Mouse (Mus musculus): ENCODE data around the gene Lin7c. TPM values are rescaled to one million over a fixed set of nuclear protein-coding genes. Genes with fewer than 3 reads are reported as not detected.

Gene Lin7c
- polyA plus RNA-seq, 1 experiment from 2014 or later = 126 TPM

DNA sequence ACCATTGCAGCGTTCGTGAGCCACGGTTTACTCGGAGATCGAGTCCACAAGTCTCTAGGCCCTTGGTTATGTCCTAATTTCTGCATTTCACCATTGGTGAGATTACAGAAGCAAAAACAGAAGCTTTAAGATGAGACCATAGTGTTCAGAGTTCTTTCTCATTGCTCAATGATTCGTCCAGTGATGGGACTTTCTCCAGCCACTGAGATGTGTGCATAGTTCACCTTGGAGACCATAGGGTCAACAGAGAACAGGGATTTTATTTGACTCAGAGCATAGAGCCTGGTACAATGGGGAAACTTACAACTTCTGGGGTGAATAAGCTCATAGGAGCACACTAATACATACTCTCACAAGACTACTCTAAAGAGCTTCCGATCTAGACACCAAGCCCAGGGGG, 29.8 kb downstream of the Lin7c start:
- H3K27ac ChIP-seq (ENCODE audit: low read depth, low read length) = no peak overlapping the region
- H3K4me1 ChIP-seq (replicated peaks; ENCODE audit: control insufficient read depth, insufficient read depth, low read length) = peaks cover 6% of the 10 kb centered on the region; the same call in 1 of the 2 replicates
- peaks cover 13% of the 10 kb centered on the region for H3K27me3 ChIP-seq (ENCODE audit: control insufficient read depth, insufficient read depth, low read length)
- 0 out of 2 replicates have a peak overlapping the region, but pooled peaks have one; percentile 5 for H3K4me3 ChIP-seq (ENCODE audit: low read depth, low read length)
- H3K9ac ChIP-seq (ENCODE audit: low read length) = no peak overlapping the region
- ATAC-seq (replicated peaks; ENCODE audit: low FRiP score) (no peak), DNase-seq (ENCODE audit: low spot score) (no peak)
- 84% methylated on average over 7 of the region's 7 CpGs for WGBS
- no peaks in the 10 kb centered on the region for H3K9me3 ChIP-seq (ENCODE audit: control insufficient read depth, low read length)
- no peak overlapping the region for H3K4me2 ChIP-seq (ENCODE audit: low read depth, low read length, severe bottlenecking)
- H3K36me3 ChIP-seq (ENCODE audit: control insufficient read depth, insufficient read depth, low read length) = no peaks in the 10 kb centered on the region

DNA sequence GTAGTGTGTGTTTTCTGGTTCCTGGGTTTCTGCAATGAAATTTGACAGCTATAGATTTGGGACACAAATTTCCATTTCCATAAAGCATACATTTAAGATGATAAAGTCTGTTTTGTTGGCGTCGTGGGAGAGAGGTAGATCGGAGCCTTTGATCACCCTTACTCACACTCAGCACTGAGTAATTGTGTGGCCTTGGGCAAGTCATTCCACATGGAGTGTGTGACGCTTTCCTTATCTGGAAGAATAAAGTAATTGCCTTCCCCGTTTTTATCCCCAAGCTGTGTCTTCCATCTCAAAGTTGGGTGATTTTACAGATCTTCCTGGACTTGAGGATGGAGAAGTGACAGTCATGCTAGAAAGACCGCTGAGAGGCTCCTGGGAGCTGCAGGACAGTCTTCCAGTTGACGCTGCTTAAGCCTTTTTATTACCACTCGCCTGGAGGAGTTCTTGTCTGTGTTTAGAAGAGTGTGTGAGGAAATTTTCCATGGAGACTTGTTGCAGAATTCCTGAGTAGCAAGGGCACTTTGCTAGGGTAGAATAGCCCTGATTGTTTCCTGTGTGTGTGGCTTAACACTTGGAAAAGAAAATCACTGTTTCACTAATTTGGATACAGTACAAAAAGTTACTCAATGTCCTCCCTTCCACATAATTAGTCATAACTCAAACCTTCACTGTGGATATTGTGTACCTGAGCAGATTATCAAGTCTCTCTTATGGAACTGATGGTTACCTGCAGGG, 30.8 kb downstream of the Lin7c start:
- Histone ChIP-seq H3K4me1 (replicated peaks; ENCODE audit: control insufficient read depth, insufficient read depth, low read length) (peaks cover 6% of the 10 kb centered on the region; the same call in 1 of the 2 replicates), H3K4me2 (ENCODE audit: low read depth, low read length, severe bottlenecking) (no peak overlapping the region), H3K27ac (ENCODE audit: low read depth, low read length) (no peak overlapping the region), H3K36me3 (ENCODE audit: control insufficient read depth, insufficient read depth, low read length) (no peaks in the 10 kb centered on the region), H3K9me3 (ENCODE audit: control insufficient read depth, low read length) (no peaks in the 10 kb centered on the region), H3K9ac (ENCODE audit: low read length) (no peak overlapping the region), H3K27me3 (ENCODE audit: control insufficient read depth, insufficient read depth, low read length) (peaks cover 13% of the 10 kb centered on the region), H3K4me3 (ENCODE audit: low read depth, low read length) (no peak overlapping the region)
- no peak for ATAC-seq (replicated peaks; ENCODE audit: low FRiP score)
- 79% methylated on average over 8 of the region's 8 CpGs for WGBS
- DNase-seq (ENCODE audit: low spot score) = no peak

DNA sequence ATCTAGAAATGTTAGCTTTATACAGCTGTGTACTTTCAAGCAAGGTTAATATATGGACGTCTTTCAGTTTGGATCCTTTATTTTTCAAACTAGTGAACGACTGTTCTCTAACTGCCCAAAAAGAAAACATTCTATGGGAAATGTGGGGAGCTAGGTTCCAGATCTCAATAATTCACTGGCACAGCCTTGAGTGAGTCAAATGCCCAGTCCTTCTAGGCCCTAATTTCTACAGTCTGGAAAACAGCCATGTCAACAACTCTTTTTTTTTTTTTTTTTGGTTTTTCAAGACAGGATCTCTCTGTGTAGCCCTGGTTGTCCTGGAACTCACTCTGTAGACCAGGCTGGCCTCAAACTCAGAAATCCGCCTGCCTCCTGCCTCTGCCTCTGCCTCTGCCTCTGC, 31.7 kb downstream of the Lin7c start:
- H3K9ac ChIP-seq (ENCODE audit: low read length) = no peak overlapping the region
- H3K9me3 ChIP-seq (ENCODE audit: control insufficient read depth, low read length) = no peaks in the 10 kb centered on the region
- no peak overlapping the region for H3K4me2 ChIP-seq (ENCODE audit: low read depth, low read length, severe bottlenecking)
- ATAC-seq (replicated peaks; ENCODE audit: low FRiP score) (no peak), DNase-seq (ENCODE audit: low spot score) (no peak)
- WGBS = 86% methylated on average over 3 of the region's 3 CpGs
- H3K4me3 ChIP-seq (ENCODE audit: low read depth, low read length) = no peak overlapping the region
- no peak overlapping the region for H3K27ac ChIP-seq (ENCODE audit: low read depth, low read length)
- no peaks in the 10 kb centered on the region for H3K36me3 ChIP-seq (ENCODE audit: control insufficient read depth, insufficient read depth, low read length)
- 0 out of 2 replicates have a peak, but pooled peaks cover 6% of the 10 kb centered on the region for H3K4me1 ChIP-seq (replicated peaks; ENCODE audit: control insufficient read depth, insufficient read depth, low read length)
- H3K27me3 ChIP-seq (ENCODE audit: control insufficient read depth, insufficient read depth, low read length) = peaks cover 13% of the 10 kb centered on the region

DNA sequence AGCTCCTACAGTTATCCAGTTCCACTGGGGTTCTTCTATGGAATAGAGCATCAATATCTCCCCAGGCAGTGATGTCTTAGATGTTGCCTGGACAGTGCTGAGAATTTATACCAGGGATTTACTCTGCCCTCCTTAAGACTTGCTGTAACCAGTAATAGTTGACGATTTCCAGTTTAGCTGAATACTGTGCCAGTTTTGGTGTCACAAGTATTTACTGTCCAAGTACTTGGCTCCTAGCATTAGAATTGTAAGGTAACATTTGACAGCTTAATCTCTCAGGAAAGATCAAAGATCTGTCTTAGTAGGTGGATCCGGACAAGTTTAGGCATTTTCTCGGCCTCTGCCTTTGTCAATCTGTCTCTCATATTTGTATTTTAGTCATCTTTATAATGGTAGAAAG, 32.4 kb downstream of the Lin7c start:
- Histone ChIP-seq H3K27ac (ENCODE audit: low read depth, low read length) (no peak overlapping the region), H3K4me1 (replicated peaks; ENCODE audit: control insufficient read depth, insufficient read depth, low read length) (0 out of 2 replicates have a peak, but pooled peaks cover 6% of the 10 kb centered on the region), H3K9me3 (ENCODE audit: control insufficient read depth, low read length) (no peaks in the 10 kb centered on the region), H3K36me3 (ENCODE audit: control insufficient read depth, insufficient read depth, low read length) (no peaks in the 10 kb centered on the region), H3K4me3 (ENCODE audit: low read depth, low read length) (no peak overlapping the region), H3K9ac (ENCODE audit: low read length) (no peak overlapping the region), H3K27me3 (ENCODE audit: control insufficient read depth, insufficient read depth, low read length) (peaks cover 13% of the 10 kb centered on the region), H3K4me2 (ENCODE audit: low read depth, low read length, severe bottlenecking) (no peak overlapping the region)
- ATAC-seq (replicated peaks; ENCODE audit: low FRiP score) = no peak
- DNase-seq (ENCODE audit: low spot score) = no peak
- 90% methylated on average over 3 of the region's 3 CpGs for WGBS

DNA sequence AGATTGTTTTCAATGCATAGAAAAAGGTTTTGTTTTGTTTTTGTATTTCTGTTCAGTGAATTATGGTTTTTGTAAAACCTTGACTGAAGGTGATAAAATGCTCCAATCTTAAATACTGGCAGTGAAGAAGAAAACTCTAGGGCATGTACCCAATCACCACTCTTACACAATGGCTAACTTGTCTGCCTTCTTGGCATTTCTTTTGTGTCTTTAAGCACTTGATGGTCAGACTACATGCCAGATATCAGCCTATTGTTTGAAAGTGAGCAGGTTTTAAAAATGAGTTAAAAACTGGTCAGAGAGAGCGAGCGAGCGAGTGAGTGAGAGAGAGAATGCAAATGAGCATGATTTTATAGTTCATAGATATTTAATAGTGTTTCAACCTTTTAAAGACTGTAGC, 33.3 kb downstream of the Lin7c start:
- ATAC-seq (replicated peaks; ENCODE audit: low FRiP score) = no peak
- H3K4me1 ChIP-seq (replicated peaks; ENCODE audit: control insufficient read depth, insufficient read depth, low read length) = 0 out of 2 replicates have a peak, but pooled peaks cover 3% of the 10 kb centered on the region
- no peaks in the 10 kb centered on the region for H3K9me3 ChIP-seq (ENCODE audit: control insufficient read depth, low read length)
- H3K36me3 ChIP-seq (ENCODE audit: control insufficient read depth, insufficient read depth, low read length) = no peaks in the 10 kb centered on the region
- no peak for DNase-seq (ENCODE audit: low spot score)
- H3K27me3 ChIP-seq (ENCODE audit: control insufficient read depth, insufficient read depth, low read length) = peaks cover 9% of the 10 kb centered on the region
- H3K4me3 ChIP-seq (ENCODE audit: low read depth, low read length) = no peak overlapping the region
- no peak overlapping the region for H3K9ac ChIP-seq (ENCODE audit: low read length)
- H3K4me2 ChIP-seq (ENCODE audit: low read depth, low read length, severe bottlenecking) = no peak overlapping the region
- 89% methylated on average over 3 of the region's 3 CpGs for WGBS
- no peak overlapping the region for H3K27ac ChIP-seq (ENCODE audit: low read depth, low read length)

DNA sequence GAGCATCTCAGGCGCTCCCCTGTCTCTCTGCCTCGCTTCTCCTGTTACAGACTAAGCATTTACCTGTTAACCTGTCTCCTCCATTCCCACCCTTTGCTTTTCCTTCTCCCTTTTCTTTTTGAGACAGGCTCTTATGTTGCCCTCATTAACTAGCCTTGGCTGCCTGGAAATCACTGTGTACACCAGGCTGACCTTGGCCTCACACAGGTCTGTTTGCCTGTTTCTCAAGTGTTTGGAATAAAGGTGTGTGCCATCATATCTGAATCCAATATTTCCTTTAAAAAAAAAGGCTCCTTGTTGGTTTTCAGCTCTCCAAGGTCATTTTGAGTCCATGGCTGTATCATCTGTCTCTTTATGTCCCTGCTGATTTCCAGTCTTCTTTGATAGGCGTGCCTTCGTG, 36.3 kb downstream of the Lin7c start:
- Histone ChIP-seq H3K4me1 (replicated peaks; ENCODE audit: control insufficient read depth, insufficient read depth, low read length) (no peaks in the 10 kb centered on the region), H3K27ac (ENCODE audit: low read depth, low read length) (no peak overlapping the region), H3K9me3 (ENCODE audit: control insufficient read depth, low read length) (no peaks in the 10 kb centered on the region), H3K36me3 (ENCODE audit: control insufficient read depth, insufficient read depth, low read length) (no peaks in the 10 kb centered on the region), H3K27me3 (ENCODE audit: control insufficient read depth, insufficient read depth, low read length) (peaks cover 6% of the 10 kb centered on the region; the same call in 1 of the 2 replicates), H3K4me2 (ENCODE audit: low read depth, low read length, severe bottlenecking) (no peak overlapping the region), H3K9ac (ENCODE audit: low read length) (no peak overlapping the region), H3K4me3 (ENCODE audit: low read depth, low read length) (no peak overlapping the region)
- ATAC-seq (replicated peaks; ENCODE audit: low FRiP score) (no peak), DNase-seq (ENCODE audit: low spot score) (no peak)
- WGBS = 89% methylated on average over 4 of the region's 4 CpGs

DNA sequence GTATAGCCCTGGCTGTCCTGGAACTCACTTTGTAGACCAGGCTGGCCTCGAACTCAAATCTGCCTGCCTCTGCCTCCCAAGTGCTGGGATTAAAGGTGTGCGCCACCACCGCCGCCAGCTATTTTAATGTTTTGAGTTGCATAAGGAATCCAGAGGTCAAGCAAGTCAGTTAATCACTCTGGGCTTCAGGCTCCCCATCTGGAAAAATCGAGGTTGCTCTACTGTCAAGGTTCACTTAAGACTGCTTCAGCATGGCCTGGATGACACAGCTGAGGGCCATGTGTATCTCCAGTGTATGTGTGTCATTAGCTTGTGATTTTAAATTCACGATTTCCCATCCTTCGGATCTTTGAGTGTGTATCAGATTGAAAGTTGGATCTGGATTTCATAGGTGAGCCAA, 36.8 kb downstream of the Lin7c start:
- DNase-seq (ENCODE audit: low spot score) = no peak
- WGBS = 91% methylated on average over 7 of the region's 7 CpGs
- Histone ChIP-seq H3K4me1 (replicated peaks; ENCODE audit: control insufficient read depth, insufficient read depth, low read length) (no peaks in the 10 kb centered on the region), H3K27me3 (ENCODE audit: control insufficient read depth, insufficient read depth, low read length) (peaks cover 6% of the 10 kb centered on the region), H3K36me3 (ENCODE audit: control insufficient read depth, insufficient read depth, low read length) (no peaks in the 10 kb centered on the region), H3K4me3 (ENCODE audit: low read depth, low read length) (no peak overlapping the region), H3K9ac (ENCODE audit: low read length) (no peak overlapping the region), H3K4me2 (ENCODE audit: low read depth, low read length, severe bottlenecking) (no peak overlapping the region), H3K9me3 (ENCODE audit: control insufficient read depth, low read length) (no peaks in the 10 kb centered on the region), H3K27ac (ENCODE audit: low read depth, low read length) (no peak overlapping the region)
- ATAC-seq (replicated peaks; ENCODE audit: low FRiP score) = no peak

DNA sequence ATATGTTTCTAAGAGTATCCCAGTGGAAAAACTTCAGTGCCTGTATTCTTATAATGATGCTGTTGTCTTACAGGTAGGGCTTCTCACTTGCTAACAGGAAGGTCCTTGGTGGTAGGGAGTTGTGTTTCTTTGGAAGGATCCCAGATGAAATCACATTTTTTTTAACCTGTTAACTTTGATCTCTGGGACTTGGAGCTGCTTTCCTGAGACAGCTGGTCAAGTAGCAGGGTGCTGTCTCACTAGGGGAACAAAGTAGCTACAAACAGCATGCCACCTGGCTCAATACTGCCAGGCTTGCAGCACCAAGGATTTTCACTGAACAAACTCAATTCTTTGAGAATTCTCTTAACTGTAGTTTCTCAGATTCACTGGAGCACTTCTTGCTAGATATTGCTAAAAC, 37.2 kb downstream of the Lin7c start:
- Histone ChIP-seq H3K4me2 (ENCODE audit: low read depth, low read length, severe bottlenecking) (no peak overlapping the region), H3K9me3 (ENCODE audit: control insufficient read depth, low read length) (no peaks in the 10 kb centered on the region), H3K4me1 (replicated peaks; ENCODE audit: control insufficient read depth, insufficient read depth, low read length) (no peaks in the 10 kb centered on the region), H3K9ac (ENCODE audit: low read length) (no peak overlapping the region), H3K4me3 (ENCODE audit: low read depth, low read length) (no peak overlapping the region), H3K36me3 (ENCODE audit: control insufficient read depth, insufficient read depth, low read length) (no peaks in the 10 kb centered on the region), H3K27me3 (ENCODE audit: control insufficient read depth, insufficient read depth, low read length) (peaks cover 7% of the 10 kb centered on the region), H3K27ac (ENCODE audit: low read depth, low read length) (no peak overlapping the region)
- DNase-seq (ENCODE audit: low spot score) (no peak), ATAC-seq (replicated peaks; ENCODE audit: low FRiP score) (no peak)

DNA sequence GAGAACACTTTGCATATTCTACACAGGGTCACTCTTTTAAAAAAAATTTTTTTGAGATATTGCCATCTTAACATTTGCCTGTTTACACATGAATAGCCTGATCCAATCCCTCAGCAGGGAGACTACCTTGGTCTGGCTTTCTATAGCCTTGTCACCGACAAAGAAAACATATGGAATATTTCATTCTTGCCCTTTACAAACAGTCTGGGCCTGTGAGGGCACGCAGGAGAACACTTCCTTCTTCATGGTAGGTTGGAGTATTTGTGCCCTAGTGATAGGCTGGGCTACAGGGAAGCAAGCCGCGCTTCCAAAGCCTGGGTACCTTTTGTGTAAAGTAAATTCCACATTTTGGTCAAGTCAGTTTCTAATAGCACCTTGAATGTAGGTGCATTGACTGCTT, 38.1 kb downstream of the Lin7c start:
- H3K36me3 ChIP-seq (ENCODE audit: control insufficient read depth, insufficient read depth, low read length) = no peaks in the 10 kb centered on the region
- WGBS = 80% methylated on average over 4 of the region's 4 CpGs
- H3K4me1 ChIP-seq (replicated peaks; ENCODE audit: control insufficient read depth, insufficient read depth, low read length) = no peaks in the 10 kb centered on the region
- no peak overlapping the region for H3K4me2 ChIP-seq (ENCODE audit: low read depth, low read length, severe bottlenecking)
- H3K9me3 ChIP-seq (ENCODE audit: control insufficient read depth, low read length) = no peaks in the 10 kb centered on the region
- H3K9ac ChIP-seq (ENCODE audit: low read length) = no peak overlapping the region
- DNase-seq (ENCODE audit: low spot score) (no peak), ATAC-seq (replicated peaks; ENCODE audit: low FRiP score) (no peak)
- H3K27ac ChIP-seq (ENCODE audit: low read depth, low read length) = no peak overlapping the region
- H3K4me3 ChIP-seq (ENCODE audit: low read depth, low read length) = no peak overlapping the region
- H3K27me3 ChIP-seq (ENCODE audit: control insufficient read depth, insufficient read depth, low read length) = peaks cover 12% of the 10 kb centered on the region
